Mouse (Mus musculus): ENCODE results near the gene Jmjd6. TPM values are rescaled to one million over a fixed set of nuclear protein-coding genes. Genes with fewer than 3 reads are reported as not detected.
"Not testable (repeated sequence)": the region's sequence is repeated elsewhere in the genome, so short reads cannot be mapped to it uniquely, and the experiment has no call there.

Gene Jmjd6
- total and polyA plus RNA-seq, 3 experiments = 48.4 to 126 (median 82.7) TPM

DNA sequence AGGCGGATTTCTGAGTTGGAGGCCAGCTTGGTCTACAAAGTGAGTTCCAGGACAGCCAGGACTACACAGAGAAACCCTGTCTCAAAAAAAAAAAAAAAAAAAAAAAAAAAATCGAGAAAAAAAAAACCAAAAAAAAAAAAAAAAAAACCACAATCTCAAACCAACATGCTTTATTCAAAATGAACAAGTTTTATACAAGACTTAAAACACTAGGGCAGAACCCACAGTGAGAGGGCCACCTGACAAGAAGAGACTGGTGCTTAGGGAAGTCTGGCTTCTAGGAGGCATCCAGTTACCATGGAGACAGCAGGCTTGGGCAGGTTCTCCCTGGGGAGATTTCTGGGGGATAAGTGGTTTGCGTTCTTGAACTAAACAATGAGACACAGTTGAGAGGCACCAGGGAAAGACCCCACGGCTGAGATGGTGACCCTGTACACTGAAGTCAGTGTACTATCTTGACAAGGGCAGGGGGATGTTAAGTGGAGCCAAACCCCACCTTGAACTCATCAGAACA lies 11.0 kb downstream of the Jmjd6 start:
- ATAC-seq (ENCODE audit: extremely low read depth, insufficient number of reproducible peaks, low FRiP score, poor library complexity, severe bottlenecking) = no peak
- Histone ChIP-seq H3K4me1 (ENCODE audit: insufficient read depth, low read depth, low read length) (peaks cover 39% of the 10 kb centered on the region), H3K27me3 (ENCODE audit: insufficient read depth, low read length) (peaks cover 20% of the 10 kb centered on the region), H3K4me3 (ENCODE audit: low read depth, low read length) (no peak overlapping the region), H3K36me3 (replicated peaks) (peaks cover 50% of the 10 kb centered on the region), H3K9me3 (replicated peaks) (peaks cover 6% of the 10 kb centered on the region)
- TF ChIP-seq GATA1 (IDR thresholded peaks at IDR 0.05; ENCODE audit: borderline replicate concordance, low read length) (no peak), POLR2AphosphoS5 (IDR thresholded peaks at IDR 0.05; ENCODE audit: insufficient replicate concordance, low read depth, low read length) (no peak), TAL1 (conservative IDR thresholded peaks at IDR 0.05; ENCODE audit: low read depth, low read length) (no peak), CTCF (IDR thresholded peaks at IDR 0.05; ENCODE audit: low read depth, low read length) (no peak), GATA2 (IDR thresholded peaks at IDR 0.05; ENCODE audit: borderline replicate concordance, low read depth, low read length) (no peak)
- DNase-seq (ENCODE audit: low spot score) = no peak

DNA sequence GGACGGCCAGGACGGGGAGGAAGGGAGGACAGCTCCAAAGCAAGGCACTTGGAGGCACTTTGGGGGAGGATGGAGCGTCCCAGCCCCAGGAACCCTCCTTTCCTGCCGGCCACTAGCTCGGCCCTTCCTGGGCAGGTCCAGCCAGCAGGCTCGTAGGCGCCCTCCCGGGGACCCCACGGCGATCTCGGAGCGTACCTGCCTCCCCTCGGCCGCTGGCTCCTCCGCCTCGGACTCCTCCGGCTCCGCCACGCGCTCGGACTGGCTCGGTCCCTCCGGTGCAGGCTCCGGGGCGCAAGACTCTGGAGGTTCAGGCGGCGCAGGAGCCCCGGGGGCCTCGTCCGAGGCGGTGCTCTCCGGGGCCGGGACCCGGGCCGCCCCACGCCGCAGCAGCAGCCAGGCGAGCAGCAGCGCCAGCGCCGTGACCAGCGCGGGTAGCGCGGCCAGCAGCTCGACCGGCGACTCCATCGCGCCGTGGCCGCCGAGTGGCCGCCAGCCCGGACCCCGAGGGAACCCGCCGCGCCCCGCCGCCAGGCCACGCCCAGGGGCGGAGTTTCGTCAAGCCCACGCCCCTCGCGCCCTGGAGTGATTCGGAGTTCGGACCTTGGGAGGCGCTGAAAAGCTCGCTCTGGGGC lies 15.6 kb downstream of the Jmjd6 start, which contains the start of gene Mxra7:
Gene Mxra7, minus strand, starts transcription at position 513 of the 632 bp plus-strand sequence.
- H3K36me3 ChIP-seq (replicated peaks) = peaks cover 4% of the 10 kb centered on the region
- H3K4me3 ChIP-seq (ENCODE audit: low read depth, low read length) = no peak within 1 kb of the TSS; the same call in 1 of the 2 replicates
- H3K9me3 ChIP-seq (replicated peaks) = peaks cover 6% of the 10 kb centered on the region
- DNase-seq (ENCODE audit: low spot score) (no peak), ATAC-seq (ENCODE audit: extremely low read depth, insufficient number of reproducible peaks, low FRiP score, poor library complexity, severe bottlenecking) (no peak)
- TF ChIP-seq GATA1 (IDR thresholded peaks at IDR 0.05; ENCODE audit: borderline replicate concordance, low read length) (no peak), CTCF (IDR thresholded peaks at IDR 0.05; ENCODE audit: low read depth, low read length) (no peak), TAL1 (conservative IDR thresholded peaks at IDR 0.05; ENCODE audit: low read depth, low read length) (no peak), POLR2AphosphoS5 (IDR thresholded peaks at IDR 0.05; ENCODE audit: insufficient replicate concordance, low read depth, low read length) (no peak), GATA2 (IDR thresholded peaks at IDR 0.05; ENCODE audit: borderline replicate concordance, low read depth, low read length) (no peak)
- H3K27me3 ChIP-seq (ENCODE audit: insufficient read depth, low read length) = peaks cover 35% of the 10 kb centered on the region
- H3K4me1 ChIP-seq (ENCODE audit: insufficient read depth, low read depth, low read length) = peaks cover 7% of the 10 kb centered on the region

DNA sequence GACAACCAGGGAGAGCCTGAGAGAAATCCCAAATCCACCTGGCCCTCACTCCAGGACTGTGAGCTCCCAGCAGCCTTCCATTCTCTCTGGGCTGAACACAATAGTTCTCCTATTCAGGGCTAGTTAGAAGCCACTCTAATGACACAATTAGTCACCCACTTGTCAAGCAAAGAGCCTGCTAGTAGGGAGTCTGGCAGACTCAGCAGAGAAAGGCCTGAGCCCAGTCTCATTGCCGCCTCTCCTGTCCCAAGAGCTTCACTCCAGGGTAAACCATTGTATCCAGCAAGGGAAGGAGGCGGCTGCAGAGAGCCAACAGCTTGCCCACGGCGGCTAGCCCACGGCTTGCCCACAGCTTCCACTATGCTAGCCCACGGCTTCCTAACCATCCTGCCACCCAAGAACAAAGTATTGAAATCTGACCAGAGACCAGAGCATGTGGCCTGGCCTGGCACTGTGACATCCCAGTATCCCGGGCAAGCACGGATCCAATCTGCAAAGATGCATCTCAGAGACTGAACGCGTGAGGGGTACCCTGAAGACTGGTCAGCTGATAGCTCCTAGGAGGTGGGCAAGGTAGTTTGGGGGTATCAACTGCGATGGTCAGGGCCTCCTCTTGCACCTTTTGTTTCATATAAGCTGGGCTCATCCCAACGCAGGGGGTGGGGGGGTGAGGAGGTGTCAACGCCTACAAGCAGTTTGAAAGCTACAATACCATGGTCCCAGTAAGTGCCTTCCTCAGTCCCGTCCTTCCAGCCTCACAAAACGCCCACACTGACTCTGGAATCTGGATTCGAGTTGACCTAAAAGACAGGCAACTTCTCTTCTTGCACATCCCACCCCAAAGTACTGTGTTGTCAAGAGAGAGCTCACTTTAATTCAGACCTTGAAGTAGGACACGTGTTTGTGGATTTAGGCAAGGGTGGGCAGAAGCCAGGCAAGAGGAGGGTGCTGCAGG lies 16.4 kb downstream of the Jmjd6 start:
- no peak for DNase-seq (ENCODE audit: low spot score)
- peaks cover 43% of the 10 kb centered on the region for H3K27me3 ChIP-seq (ENCODE audit: insufficient read depth, low read length)
- TF ChIP-seq GATA2 (IDR thresholded peaks at IDR 0.05; ENCODE audit: borderline replicate concordance, low read depth, low read length) (no peak), GATA1 (IDR thresholded peaks at IDR 0.05; ENCODE audit: borderline replicate concordance, low read length) (no peak), TAL1 (conservative IDR thresholded peaks at IDR 0.05; ENCODE audit: low read depth, low read length) (no peak), CTCF (IDR thresholded peaks at IDR 0.05; ENCODE audit: low read depth, low read length) (no peak), POLR2AphosphoS5 (IDR thresholded peaks at IDR 0.05; ENCODE audit: insufficient replicate concordance, low read depth, low read length) (no peak)
- H3K36me3 ChIP-seq (replicated peaks) = no peaks in the 10 kb centered on the region
- ATAC-seq (ENCODE audit: extremely low read depth, insufficient number of reproducible peaks, low FRiP score, poor library complexity, severe bottlenecking) = no peak
- peaks cover 6% of the 10 kb centered on the region for H3K9me3 ChIP-seq (replicated peaks)
- no peak overlapping the region for H3K4me3 ChIP-seq (ENCODE audit: low read depth, low read length)
- peaks cover 2% of the 10 kb centered on the region; the same call in 1 of the 2 replicates for H3K4me1 ChIP-seq (ENCODE audit: insufficient read depth, low read depth, low read length)

DNA sequence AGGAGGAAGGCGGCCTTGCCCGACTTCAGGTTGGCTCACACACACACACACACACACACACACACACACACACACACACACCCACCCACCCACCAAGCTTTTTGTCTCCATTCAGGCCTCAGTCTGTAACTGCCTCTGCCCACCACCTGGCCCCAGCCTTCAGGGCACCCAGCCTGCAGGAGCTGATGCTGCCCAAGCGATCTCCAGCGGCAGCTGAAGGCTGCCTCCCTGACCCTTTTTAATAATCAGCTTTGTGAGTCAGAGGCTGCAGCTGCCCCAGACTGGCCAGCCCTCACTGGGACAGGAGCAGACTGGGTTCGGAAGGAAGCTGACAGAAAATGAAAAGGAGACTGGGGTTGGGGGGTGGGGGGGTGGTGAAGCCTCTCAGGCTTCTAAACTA lies 18.0 kb downstream of the Jmjd6 start:
- ATAC-seq (ENCODE audit: extremely low read depth, insufficient number of reproducible peaks, low FRiP score, poor library complexity, severe bottlenecking) (no peak), DNase-seq (ENCODE audit: low spot score) (no peak)
- Histone ChIP-seq H3K4me1 (ENCODE audit: insufficient read depth, low read depth, low read length) (peaks cover 11% of the 10 kb centered on the region), H3K9me3 (replicated peaks) (peaks cover 6% of the 10 kb centered on the region), H3K27me3 (ENCODE audit: insufficient read depth, low read length) (peaks cover 58% of the 10 kb centered on the region), H3K4me3 (ENCODE audit: low read depth, low read length) (no peak overlapping the region), H3K36me3 (replicated peaks) (no peaks in the 10 kb centered on the region)
- TF ChIP-seq TAL1 (conservative IDR thresholded peaks at IDR 0.05; ENCODE audit: low read depth, low read length) (no peak), GATA1 (IDR thresholded peaks at IDR 0.05; ENCODE audit: borderline replicate concordance, low read length) (no peak), GATA2 (IDR thresholded peaks at IDR 0.05; ENCODE audit: borderline replicate concordance, low read depth, low read length) (no peak), POLR2AphosphoS5 (IDR thresholded peaks at IDR 0.05; ENCODE audit: insufficient replicate concordance, low read depth, low read length) (no peak), CTCF (IDR thresholded peaks at IDR 0.05; ENCODE audit: low read depth, low read length) (no peak)

DNA sequence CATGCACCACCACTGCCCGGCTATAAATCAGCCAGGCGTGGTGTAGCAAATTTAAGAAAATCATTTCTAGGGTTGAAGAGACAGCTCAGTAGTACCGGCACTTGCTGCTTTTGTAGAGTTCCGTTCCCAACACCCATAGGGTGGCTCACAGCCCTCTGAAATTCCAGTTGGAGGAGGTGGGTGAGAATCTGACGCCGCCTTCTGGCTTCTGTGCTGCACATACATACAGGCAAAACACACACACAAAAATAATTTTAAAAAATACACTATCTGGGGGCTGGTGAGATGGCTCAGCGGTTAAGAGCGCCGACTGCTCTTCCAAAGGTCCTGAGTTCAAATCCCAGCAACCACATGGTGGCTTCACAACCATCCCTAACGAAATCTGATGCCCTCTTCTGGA lies 19.4 kb downstream of the Jmjd6 start:
- not testable (repeated sequence) for DNase-seq (ENCODE audit: low spot score); H3K36me3 ChIP-seq (replicated peaks); H3K9me3 ChIP-seq (replicated peaks); ATAC-seq (ENCODE audit: extremely low read depth, insufficient number of reproducible peaks, low FRiP score, poor library complexity, severe bottlenecking); H3K4me3 ChIP-seq (ENCODE audit: low read depth, low read length)
- Histone ChIP-seq H3K4me1 (ENCODE audit: insufficient read depth, low read depth, low read length) (peaks cover 11% of the 10 kb centered on the region), H3K27me3 (ENCODE audit: insufficient read depth, low read length) (peaks cover 63% of the 10 kb centered on the region)

DNA sequence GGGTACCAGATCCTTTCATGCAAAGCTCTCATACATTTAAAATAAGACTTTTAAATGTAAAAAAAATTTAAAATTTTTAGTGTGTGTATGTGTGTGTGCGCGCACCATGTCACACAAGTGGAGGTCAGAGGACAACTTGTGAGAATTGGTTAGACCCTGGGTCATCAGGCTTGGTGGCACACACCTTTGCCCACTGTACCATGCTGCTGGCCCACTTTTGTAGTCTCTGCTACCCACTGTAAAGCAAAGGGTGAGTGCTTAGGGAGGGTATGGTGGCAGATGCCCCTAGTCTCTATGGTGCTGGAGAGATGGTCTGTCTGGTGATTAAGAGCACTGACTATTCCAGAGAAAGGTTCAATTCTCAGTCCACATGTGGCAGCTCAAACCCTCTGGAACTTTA lies 20.0 kb downstream of the Jmjd6 start:
- TF ChIP-seq CTCF (IDR thresholded peaks at IDR 0.05; ENCODE audit: low read depth, low read length) (no peak), POLR2AphosphoS5 (IDR thresholded peaks at IDR 0.05; ENCODE audit: insufficient replicate concordance, low read depth, low read length) (no peak)
- ATAC-seq (ENCODE audit: extremely low read depth, insufficient number of reproducible peaks, low FRiP score, poor library complexity, severe bottlenecking) (no peak), DNase-seq (ENCODE audit: low spot score) (no peak)
- Histone ChIP-seq H3K4me1 (ENCODE audit: insufficient read depth, low read depth, low read length) (peaks cover 11% of the 10 kb centered on the region), H3K27me3 (ENCODE audit: insufficient read depth, low read length) (peaks cover 64% of the 10 kb centered on the region), H3K36me3 (replicated peaks) (no peaks in the 10 kb centered on the region), H3K4me3 (ENCODE audit: low read depth, low read length) (no peak overlapping the region), H3K9me3 (replicated peaks) (peaks cover 6% of the 10 kb centered on the region)
